8 mouse cellular contexts compared by ENCODE assay signal in the genomic region with DNA sequence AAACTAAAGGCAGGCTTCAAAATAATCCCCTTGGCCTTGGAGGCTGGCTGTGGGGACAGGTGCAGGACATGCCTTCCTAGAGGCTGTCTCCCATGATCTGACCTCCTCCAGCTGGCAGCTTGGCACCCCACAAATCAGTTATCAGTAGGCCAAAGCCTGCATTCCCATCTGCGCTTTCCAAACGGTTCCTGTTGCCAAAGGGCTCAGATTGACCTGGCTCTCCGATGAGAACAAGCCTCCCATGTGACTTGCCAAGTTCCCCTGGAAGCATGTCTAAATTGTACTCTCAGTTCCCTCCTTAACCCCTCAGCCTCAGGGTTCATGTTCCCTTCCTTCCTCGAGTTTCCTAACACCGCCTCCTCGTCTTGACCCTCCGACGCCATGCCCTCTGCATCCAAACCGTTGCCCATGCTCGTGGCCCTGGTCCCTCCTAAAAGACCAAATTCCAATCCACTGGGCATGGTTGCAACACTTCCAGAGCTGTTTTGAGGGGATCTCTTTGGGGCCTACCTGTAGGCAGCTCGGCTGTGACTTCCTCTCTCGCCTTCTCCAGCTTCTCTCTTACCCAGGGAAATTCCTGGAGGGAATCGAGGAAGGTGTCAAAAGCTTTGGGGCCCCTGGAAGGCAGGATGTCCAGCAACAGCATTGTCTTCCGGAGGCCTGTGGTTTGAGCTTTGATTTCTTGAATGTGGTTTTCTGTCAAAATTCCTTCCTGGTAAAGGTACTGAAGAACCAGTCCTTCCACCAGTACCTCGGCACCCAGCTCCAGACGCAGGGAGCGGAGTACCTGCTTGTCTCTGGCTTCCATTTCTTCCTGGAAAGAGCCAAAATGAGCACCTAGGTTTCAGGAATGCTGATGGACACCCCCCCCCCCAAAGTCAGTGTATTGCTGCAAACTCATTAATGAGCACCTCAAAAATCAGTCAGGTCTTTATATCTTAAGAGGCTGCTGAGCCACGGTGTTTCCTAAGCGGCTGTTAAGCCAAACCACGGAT. TPM values are rescaled to one million over a fixed set of nuclear protein-coding genes. Genes with fewer than 3 reads are reported as not detected.
A peak's percentile ranks its signal among the peaks of the same experiment; 100 is the strongest.
DNase-seq lines count a peak whose midpoint lies in the region; ATAC-seq and TF ChIP-seq lines count a peak whose summit lies in the region.

No protein-coding gene starts in this region.

- no peak for TF ChIP-seq CTCF in forebrain, postnatal 0 days (IDR thresholded peaks at IDR 0.05; ENCODE audit: low read depth)

- ATAC-seq in forebrain, postnatal 0 days = no peak
- no peak for ATAC-seq in hindbrain, embryonic 12.5 days (ENCODE audit: low FRiP score)
- ATAC-seq in limb, embryonic 11.5 days (ENCODE audit: insufficient number of reproducible peaks, low FRiP score, low TSS enrichment, low read depth) = no peak
- no peak for ATAC-seq in midbrain, embryonic 12.5 days (ENCODE audit: low FRiP score, low read depth)
- no peak for ATAC-seq in erythroid progenitor cell, adult 5-6 weeks (replicated peaks; ENCODE audit: low FRiP score, poor library complexity, severe bottlenecking)

- H3K27ac ChIP-seq in forebrain, postnatal 0 days (ENCODE audit: low read depth, low read length) = peak overlapping the region; percentile 94; the same call in 1 of the 2 replicates
- 0 out of 2 replicates have a peak overlapping the region, but pooled peaks have one; percentile 19 for H3K27ac ChIP-seq in hindbrain, embryonic 12.5 days
- no peak overlapping the region for H3K27ac ChIP-seq in limb, embryonic 11.5 days (replicated peaks; ENCODE audit: low read depth, low read length)
- peak overlapping the region; percentile 26; the same call in 1 of the 2 replicates for H3K27ac ChIP-seq in midbrain, embryonic 12.5 days (replicated peaks)

- H3K36me3 ChIP-seq in forebrain, postnatal 0 days (ENCODE audit: insufficient read depth) = no peaks in the 10 kb centered on the region
- H3K36me3 ChIP-seq in hindbrain, embryonic 12.5 days = no peaks in the 10 kb centered on the region
- H3K36me3 ChIP-seq in limb, embryonic 11.5 days (ENCODE audit: control insufficient read depth, insufficient read depth, low read length) = no peaks in the 10 kb centered on the region
- no peaks in the 10 kb centered on the region for H3K36me3 ChIP-seq in midbrain, embryonic 12.5 days

- H3K27me3 ChIP-seq in forebrain, postnatal 0 days (ENCODE audit: insufficient read depth, low read length) = no peaks in the 10 kb centered on the region
- no peaks in the 10 kb centered on the region for H3K27me3 ChIP-seq in hindbrain, embryonic 12.5 days
- no peaks in the 10 kb centered on the region for H3K27me3 ChIP-seq in limb, embryonic 11.5 days (ENCODE audit: control insufficient read depth, insufficient read depth, low read length)
- no peaks in the 10 kb centered on the region for H3K27me3 ChIP-seq in midbrain, embryonic 12.5 days

- peak overlapping the region; percentile 67 for H3K4me3 ChIP-seq in forebrain, postnatal 0 days (ENCODE audit: low read depth, low read length)
- H3K4me3 ChIP-seq in hindbrain, embryonic 12.5 days = no peak overlapping the region
- peak overlapping the region; percentile 55; the same call in 1 of the 2 replicates for H3K4me3 ChIP-seq in limb, embryonic 11.5 days (ENCODE audit: low read depth, low read length)
- H3K4me3 ChIP-seq in midbrain, embryonic 12.5 days = peak overlapping the region; percentile 68; the same call in 1 of the 2 replicates

- peaks cover 12% of the 10 kb centered on the region for H3K4me1 ChIP-seq in forebrain, postnatal 0 days (ENCODE audit: insufficient read depth)
- H3K4me1 ChIP-seq in hindbrain, embryonic 12.5 days = peaks cover 8% of the 10 kb centered on the region
- H3K4me1 ChIP-seq in limb, embryonic 11.5 days (ENCODE audit: control insufficient read depth, insufficient read depth, low read length) = no peaks in the 10 kb centered on the region
- H3K4me1 ChIP-seq in midbrain, embryonic 12.5 days = peaks cover 12% of the 10 kb centered on the region

- peak overlapping the region; percentile 70 for H3K4me2 ChIP-seq in forebrain, postnatal 0 days (ENCODE audit: low read depth)
- H3K4me2 ChIP-seq in hindbrain, embryonic 12.5 days (replicated peaks) = peak overlapping the region; percentile 64
- H3K4me2 ChIP-seq in limb, embryonic 11.5 days (ENCODE audit: low read depth, severe bottlenecking) = peak overlapping the region; percentile 61
- H3K4me2 ChIP-seq in midbrain, embryonic 12.5 days (replicated peaks) = peak overlapping the region; percentile 54

- 52% methylated on average over 20 of the region's 20 CpGs for WGBS in forebrain, postnatal 0 days
- 67% methylated on average over 20 of the region's 20 CpGs for WGBS in hindbrain, embryonic 12.5 days
- 59% methylated on average over 20 of the region's 20 CpGs for WGBS in limb, embryonic 11.5 days
- WGBS in midbrain, embryonic 12.5 days = 70% methylated on average over 20 of the region's 20 CpGs

- DNase-seq in adrenal gland, adult (ENCODE audit: inconsistent age in 2 of 2, low spot score in 1 of 2) = peak; percentile 41 to 80
- DNase-seq in adrenal gland, postnatal 4 days (ENCODE audit: low spot score in 2 of 2) = no peak
- peak; percentile 99 for DNase-seq in brain, adult 2 months (ENCODE audit: low read depth, low spot score)
- DNase-seq in forebrain, postnatal 0 days = peak; percentile 43
- DNase-seq in limb, embryonic 11.5 days (ENCODE audit: low spot score) = no peak

- no peaks in the 10 kb centered on the region for H3K9me3 ChIP-seq in forebrain, postnatal 0 days (ENCODE audit: low read length)
- H3K9me3 ChIP-seq in hindbrain, embryonic 12.5 days (replicated peaks) = no peaks in the 10 kb centered on the region
- H3K9me3 ChIP-seq in limb, embryonic 11.5 days (ENCODE audit: control insufficient read depth, low read length) = no peaks in the 10 kb centered on the region
- H3K9me3 ChIP-seq in midbrain, embryonic 12.5 days = no peaks in the 10 kb centered on the region

- no peak overlapping the region; the same call in 1 of the 2 replicates for H3K9ac ChIP-seq in forebrain, postnatal 0 days
- H3K9ac ChIP-seq in hindbrain, embryonic 12.5 days = no peak overlapping the region
- peak overlapping the region; percentile 72; the same call in 1 of the 2 replicates for H3K9ac ChIP-seq in limb, embryonic 11.5 days (ENCODE audit: low read length)
- no peak overlapping the region for H3K9ac ChIP-seq in midbrain, embryonic 12.5 days (replicated peaks)

RNA-seq across cellular contexts. Expression of a gene that starts 1.6 kb away (rescaled TPM):
- 10 to 100 TPM; 13.0 to 14.0 TPM for total RNA-seq in adrenal gland, postnatal 4 days (2021)
- total RNA-seq in forebrain, postnatal 0 days (2014; rRNA removed) = 8.3 and 10.8 TPM in 2 replicates
- 8.5 and 10.3 TPM in 2 replicates for polyA plus RNA-seq in forebrain, postnatal 0 days (2015; fragmentation: Nextera tagmentation; extraction: Ambion mirVana)
- 12.0 and 12.4 TPM in 2 replicates for polyA plus RNA-seq in hindbrain, embryonic 12.5 days (2016; fragmentation: Nextera tagmentation; extraction: Ambion mirVana)
- polyA plus RNA-seq in limb, embryonic 11.5 days (2014; fragmentation: Nextera tagmentation; extraction: Ambion mirVana) = 13.4 and 13.6 TPM in 2 replicates
- polyA plus RNA-seq in midbrain, embryonic 12.5 days (2016; fragmentation: Nextera tagmentation; extraction: Ambion mirVana) = 12.0 and 14.4 TPM in 2 replicates
- total RNA-seq in erythroid progenitor cell, adult 5-6 weeks (2015; ENCODE audit: low replicate concordance) = 0.84 and 1.1 TPM in 2 replicates
- 1.5 TPM in 1 of 2 replicates, not detected in the other for total RNA-seq in erythroid progenitor cell, adult 5-6 weeks (2017; ENCODE audit: low replicate concordance)

Comparison
In these comparisons a context has a peak if more than half of its experiments do, and no peak if none do; other contexts are left out.
1. DNase-seq: peak in adrenal gland, adult (2 of 2), brain, adult 2 months (single experiment) and forebrain, postnatal 0 days (single experiment); none in adrenal gland, postnatal 4 days (0 of 2) and limb, embryonic 11.5 days (single experiment).
2. Peak in every context shown above with its lines, with median percentiles within 50 percentile points of each other: H3K4me2 ChIP-seq.